Mouse (Mus musculus) lung, adult 2 months (tissue): ENCODE results near the gene Nav2. TPM values are rescaled to one million over a fixed set of nuclear protein-coding genes. Genes with fewer than 3 reads are reported as not detected.

ENCODE experiments used
- DNase-seq: peaks from one replicate; pipeline ENCODE4 v3.0.0; 2022
- H3K4me1 ChIP-seq: fragments of 200-500 bp; 2 replicates; pipeline ENCODE4 v1.6.1; 2011; ENCODE audit warnings: low read length; ENCODE audit not compliant: control insufficient read depth, insufficient read depth
- H3K4me3 ChIP-seq: fragments of 200-500 bp; replicated peaks from 2 replicates; pipeline ENCODE3; 2011; ENCODE audit warnings: low read depth, mild to moderate bottlenecking, control low read depth, low read length; ENCODE audit errors: extremely low read depth
- CTCF ChIP-seq: fragments of 200-500 bp; IDR thresholded peaks from 2 replicates; pipeline ENCODE4 v1.5.1; 2011; ENCODE audit warnings: mild to moderate bottlenecking, low read length, control low read depth; ENCODE audit not compliant: insufficient read depth
- POLR2A ChIP-seq: fragments of 200-500 bp; IDR thresholded peaks from 2 replicates; pipeline ENCODE4 v1.6.1; 2011; ENCODE audit warnings: low read depth, mild to moderate bottlenecking, control low read depth, low read length, borderline replicate concordance; ENCODE audit errors: extremely low read depth
- WGBS: fragments of 180-500 bp; shearing (Covaris S2); methylation state at CpG from one replicate; pipeline ENCODE4 v1.1.7; 2018; 5-methylcytosine and 5-hydroxymethylcytosine counted together
- polyA plus RNA-seq: library from polyadenylated mRNA; depleted of rRNA; stranded (reverse); fragments of >200 nt; gene quantifications from 2 replicates; pipeline ENCODE4 v1.2.3, GENCODE M21; 2012

The Nav2 gene
- polyA plus RNA-seq, 1 experiment, result 33.9 TPM

- TF ChIP-seq CTCF (no peak), POLR2A (no peak)
- Histone ChIP-seq H3K4me1 (no peaks in the 10 kb centered on the region), H3K4me3 (no peak overlapping the region)
- WGBS, result 41% methylated on average over 10 of the region's 10 CpGs
- DNase-seq, result no peak
Observed at GRCm38 (mm10) chr7:49029282-49030012, 120.9 kb downstream of the Nav2 start.

GRCm38 (mm10) chr7:49032216-49032615 lies 123.7 kb downstream of the Nav2 start:
- DNase-seq, result no peak

GRCm38 (mm10) chr7:49034253-49034652 lies 125.7 kb downstream of the Nav2 start:
- WGBS, result 79% methylated on average over 2 of the region's 2 CpGs
- TF ChIP-seq POLR2A, result no peak
- TF ChIP-seq CTCF, result no peak
- no peak for DNase-seq

More at GRCm38 (mm10) chr7:49032216-49032615, 123.7 kb downstream of the Nav2 start:
- Histone ChIP-seq H3K4me1 (no peaks in the 10 kb centered on the region), H3K4me3 (no peak overlapping the region)
- no peak for TF ChIP-seq CTCF
- no peak for TF ChIP-seq POLR2A
- WGBS, result 63% methylated on average over 4 of the region's 4 CpGs

GRCm38 (mm10) chr7:49040163-49040562 lies 131.6 kb downstream of the Nav2 start:
- H3K4me3 ChIP-seq, result no peak overlapping the region
- no peaks in the 10 kb centered on the region for H3K4me1 ChIP-seq
- TF ChIP-seq CTCF (no peak), POLR2A (no peak)
- no peak for DNase-seq
- 71% methylated on average over 8 of the region's 8 CpGs for WGBS

More at GRCm38 (mm10) chr7:49034253-49034652, 125.7 kb downstream of the Nav2 start:
- Histone ChIP-seq H3K4me1 (no peaks in the 10 kb centered on the region), H3K4me3 (no peak overlapping the region)

- TF ChIP-seq CTCF (no peak), POLR2A (no peak)
- 57% methylated on average over 4 of the region's 4 CpGs for WGBS
- Histone ChIP-seq H3K4me1 (no peaks in the 10 kb centered on the region), H3K4me3 (no peak overlapping the region)
- DNase-seq, result no peak
Observed at GRCm38 (mm10) chr7:49041334-49042070, 133.0 kb downstream of the Nav2 start.

- WGBS, result 67% methylated on average over 6 of the region's 6 CpGs
- DNase-seq, result no peak
- no peak for TF ChIP-seq CTCF
- no peak for TF ChIP-seq POLR2A
- no peaks in the 10 kb centered on the region; the same call in 1 of the 2 replicates for H3K4me1 ChIP-seq
- H3K4me3 ChIP-seq, result no peak overlapping the region
Observed at GRCm38 (mm10) chr7:49045499-49046346, 137.2 kb downstream of the Nav2 start.

- DNase-seq, result no peak
- TF ChIP-seq POLR2A, result no peak
- no peak for TF ChIP-seq CTCF
- H3K4me1 ChIP-seq, result no peaks in the 10 kb centered on the region; the same call in 1 of the 2 replicates
- no peak overlapping the region for H3K4me3 ChIP-seq
- WGBS, result 33% methylated on average over 6 of the region's 6 CpGs
Observed at GRCm38 (mm10) chr7:49046347-49046989, 138.0 kb downstream of the Nav2 start.

GRCm38 (mm10) chr7:49047336-49047735 lies 138.8 kb downstream of the Nav2 start:
- 36% methylated on average over 8 of the region's 8 CpGs for WGBS
- DNase-seq, result no peak
- no peak overlapping the region for H3K4me3 ChIP-seq
- TF ChIP-seq CTCF, result no peak
- no peak for TF ChIP-seq POLR2A
- no peaks in the 10 kb centered on the region; the same call in 1 of the 2 replicates for H3K4me1 ChIP-seq

- no peak for DNase-seq
- Histone ChIP-seq H3K4me3 (no peak overlapping the region), H3K4me1 (no peaks in the 10 kb centered on the region)
- 83% methylated on average over 9 of the region's 9 CpGs for WGBS
- no peak for TF ChIP-seq POLR2A
- TF ChIP-seq CTCF, result no peak
Observed at GRCm38 (mm10) chr7:49052871-49053618, 144.5 kb downstream of the Nav2 start.
